Mouse (Mus musculus): ENCODE measurements at regions not wholly inside any gene's neighbourhood (a gene's known extent, or its start where the extent isn't known, plus 50 kb on each side); places are given as distances from the start of the nearest gene placed in this dataset.

DNA sequence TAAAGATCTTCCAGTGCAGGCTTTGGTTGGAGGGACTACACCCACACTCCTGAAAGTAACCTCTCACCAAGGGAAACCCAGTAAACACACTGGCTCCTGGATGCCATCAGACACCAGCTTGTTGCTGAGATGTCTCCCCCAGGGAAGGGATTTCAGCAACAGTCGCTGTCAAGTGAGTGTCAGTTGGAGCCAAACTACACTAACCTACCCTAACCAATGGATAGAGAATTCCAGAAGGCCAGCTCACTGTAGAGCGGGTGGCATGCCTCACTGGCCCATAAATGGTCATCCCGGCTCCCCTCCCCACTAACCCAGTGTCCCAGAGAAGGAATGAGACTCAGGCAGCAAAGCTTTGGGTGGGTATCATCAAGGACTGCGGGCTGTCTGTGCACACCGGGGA is 171.4 kb downstream of the Katnal1 start:
- TF ChIP-seq CTCF (IDR thresholded peaks at IDR 0.05; ENCODE audit: borderline replicate concordance, insufficient read depth, low read length) (no peak), POLR2A (IDR thresholded peaks at IDR 0.05; ENCODE audit: low read depth, low read length) (no peak)
- H3K27ac ChIP-seq (ENCODE audit: insufficient read depth, low read length), result no peak overlapping the region
- H3K4me1 ChIP-seq (ENCODE audit: control insufficient read depth, insufficient read depth, low read length), result no peaks in the 10 kb centered on the region
- no peak overlapping the region for H3K4me3 ChIP-seq (ENCODE audit: insufficient read depth, low read length)

DNA sequence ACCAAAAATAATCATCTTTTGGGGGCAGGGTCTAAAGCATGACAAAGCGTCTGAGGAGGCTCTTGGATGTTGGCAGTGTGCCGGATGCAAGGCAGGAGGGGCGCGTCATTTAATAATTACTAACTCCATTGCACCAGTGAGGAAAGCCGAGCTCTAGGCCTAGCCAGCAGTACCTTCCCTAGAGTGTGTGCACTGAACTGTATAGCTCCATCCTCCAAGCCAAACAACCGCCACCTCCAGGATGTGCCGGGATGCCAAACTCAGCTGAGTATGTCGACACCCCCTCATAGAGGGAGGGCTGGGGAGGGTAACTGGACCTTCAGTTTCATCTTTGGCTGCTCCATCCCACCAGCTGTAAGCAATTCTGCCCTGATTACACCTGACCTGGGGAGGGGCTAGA is 171.9 kb downstream of the Katnal1 start:
- no peak overlapping the region for H3K4me3 ChIP-seq (ENCODE audit: insufficient read depth, low read length)
- no peak for TF ChIP-seq CTCF (IDR thresholded peaks at IDR 0.05; ENCODE audit: borderline replicate concordance, insufficient read depth, low read length)
- no peak for TF ChIP-seq POLR2A (IDR thresholded peaks at IDR 0.05; ENCODE audit: low read depth, low read length)
- H3K4me1 ChIP-seq (ENCODE audit: control insufficient read depth, insufficient read depth, low read length), result no peaks in the 10 kb centered on the region
- no peak overlapping the region for H3K27ac ChIP-seq (ENCODE audit: insufficient read depth, low read length)

DNA sequence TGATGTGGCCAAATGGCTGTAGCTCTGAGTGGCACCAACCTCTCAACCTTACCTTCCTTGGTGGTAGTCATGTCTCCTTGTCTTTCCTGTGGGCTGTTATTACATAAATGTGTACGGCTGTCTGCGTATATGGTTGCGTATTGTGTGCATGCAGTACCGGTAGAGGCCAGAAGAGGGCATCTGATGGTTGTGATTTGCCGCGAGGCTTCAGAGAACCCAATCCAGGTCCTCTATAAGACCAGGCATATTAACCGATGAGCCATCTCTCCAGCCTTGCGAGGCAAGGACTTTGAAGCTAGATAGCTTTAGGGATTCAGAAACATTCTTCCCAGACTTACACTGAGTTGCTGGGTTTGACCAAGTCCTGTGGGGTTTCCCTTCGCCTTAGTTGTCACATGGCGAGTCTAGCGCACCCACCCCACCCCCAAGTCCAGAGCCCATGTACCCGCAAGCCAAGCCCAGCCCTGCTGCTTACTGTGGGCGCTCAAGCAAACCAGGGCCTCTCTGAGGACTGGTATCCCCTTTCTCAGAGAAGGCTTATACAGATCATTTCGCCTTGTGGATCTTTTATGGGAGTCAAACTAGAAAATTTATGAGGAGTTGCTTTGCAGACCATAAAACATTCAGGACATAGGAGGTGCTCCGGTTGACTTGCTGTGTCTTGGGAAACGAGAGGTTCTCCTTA is 172.7 kb downstream of the Katnal1 start:
- TF ChIP-seq CTCF (IDR thresholded peaks at IDR 0.05; ENCODE audit: borderline replicate concordance, insufficient read depth, low read length) (no peak), POLR2A (IDR thresholded peaks at IDR 0.05; ENCODE audit: low read depth, low read length) (no peak)
- no peaks in the 10 kb centered on the region for H3K4me1 ChIP-seq (ENCODE audit: control insufficient read depth, insufficient read depth, low read length)
- no peak overlapping the region for H3K4me3 ChIP-seq (ENCODE audit: insufficient read depth, low read length)
- no peak overlapping the region for H3K27ac ChIP-seq (ENCODE audit: insufficient read depth, low read length)

DNA sequence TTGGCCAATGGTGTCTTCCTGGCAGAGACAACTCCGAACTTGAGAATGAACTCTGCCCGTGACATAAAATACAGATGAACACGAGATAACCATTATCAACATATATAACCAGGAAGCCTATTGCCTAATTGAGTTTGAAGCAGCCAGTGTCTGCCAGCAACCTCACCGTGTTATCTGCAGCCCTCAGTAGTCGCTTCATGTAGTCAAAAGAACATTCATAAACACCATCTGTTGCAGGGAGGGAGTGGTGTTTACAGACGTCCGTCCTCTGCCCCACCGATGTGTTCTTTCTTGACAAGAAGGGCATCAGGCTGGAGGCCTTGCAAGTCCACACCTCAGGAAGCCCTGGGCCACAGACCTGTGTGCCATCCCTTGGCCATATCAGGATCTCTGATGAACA is 173.3 kb downstream of the Katnal1 start:
- Histone ChIP-seq H3K4me1 (ENCODE audit: control insufficient read depth, insufficient read depth, low read length) (no peaks in the 10 kb centered on the region), H3K27ac (ENCODE audit: insufficient read depth, low read length) (no peak overlapping the region), H3K4me3 (ENCODE audit: insufficient read depth, low read length) (no peak overlapping the region)
- TF ChIP-seq POLR2A (IDR thresholded peaks at IDR 0.05; ENCODE audit: low read depth, low read length) (no peak), CTCF (IDR thresholded peaks at IDR 0.05; ENCODE audit: borderline replicate concordance, insufficient read depth, low read length) (no peak)

DNA sequence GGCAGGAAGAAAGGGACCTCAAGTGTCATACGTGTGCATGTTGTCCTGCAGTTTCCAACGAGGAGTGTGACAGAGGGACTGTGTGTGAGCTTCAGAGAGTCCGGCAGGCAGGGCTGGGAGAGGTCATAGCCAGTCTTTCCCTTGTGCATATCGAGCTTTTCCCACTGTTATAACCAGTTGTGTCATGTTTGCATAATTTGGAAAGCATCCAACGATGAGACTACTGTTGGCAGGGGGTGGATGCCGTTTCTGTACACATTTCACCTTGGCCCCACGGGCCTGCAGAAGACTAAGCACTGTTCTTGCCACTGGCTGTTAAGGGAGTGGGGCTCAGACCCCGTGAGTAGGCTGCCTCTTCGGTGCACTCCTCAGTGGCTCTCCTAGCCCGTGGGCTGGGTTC is 174.2 kb downstream of the Katnal1 start:
- H3K27ac ChIP-seq (ENCODE audit: insufficient read depth, low read length), result no peak overlapping the region
- TF ChIP-seq CTCF (IDR thresholded peaks at IDR 0.05; ENCODE audit: borderline replicate concordance, insufficient read depth, low read length), result no peak
- H3K4me3 ChIP-seq (ENCODE audit: insufficient read depth, low read length), result no peak overlapping the region
- no peaks in the 10 kb centered on the region for H3K4me1 ChIP-seq (ENCODE audit: control insufficient read depth, insufficient read depth, low read length)

DNA sequence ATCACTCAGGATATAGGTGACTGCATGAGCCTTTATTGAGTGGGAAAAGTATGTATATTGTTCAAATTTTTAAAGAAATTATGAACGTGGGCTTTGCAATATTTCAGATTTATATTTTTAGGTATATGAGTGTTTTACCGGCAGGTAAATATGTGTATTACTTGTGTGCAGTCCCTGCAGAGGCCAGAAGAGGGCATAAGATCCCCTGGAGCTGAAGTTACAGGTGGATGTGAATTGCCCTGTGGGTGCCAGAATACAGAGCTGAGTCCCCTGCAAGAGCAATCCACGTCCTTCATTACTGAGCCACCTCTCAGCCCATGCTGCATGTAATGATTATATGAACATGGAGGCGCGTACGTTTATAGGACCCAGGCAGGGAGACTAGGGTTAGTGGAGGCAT is 174.8 kb downstream of the Katnal1 start:
- Histone ChIP-seq H3K4me3 (ENCODE audit: insufficient read depth, low read length) (no peak overlapping the region), H3K27ac (ENCODE audit: insufficient read depth, low read length) (no peak overlapping the region), H3K4me1 (ENCODE audit: control insufficient read depth, insufficient read depth, low read length) (no peaks in the 10 kb centered on the region)
- TF ChIP-seq CTCF (IDR thresholded peaks at IDR 0.05; ENCODE audit: borderline replicate concordance, insufficient read depth, low read length) (no peak), POLR2A (IDR thresholded peaks at IDR 0.05; ENCODE audit: low read depth, low read length) (no peak)

DNA sequence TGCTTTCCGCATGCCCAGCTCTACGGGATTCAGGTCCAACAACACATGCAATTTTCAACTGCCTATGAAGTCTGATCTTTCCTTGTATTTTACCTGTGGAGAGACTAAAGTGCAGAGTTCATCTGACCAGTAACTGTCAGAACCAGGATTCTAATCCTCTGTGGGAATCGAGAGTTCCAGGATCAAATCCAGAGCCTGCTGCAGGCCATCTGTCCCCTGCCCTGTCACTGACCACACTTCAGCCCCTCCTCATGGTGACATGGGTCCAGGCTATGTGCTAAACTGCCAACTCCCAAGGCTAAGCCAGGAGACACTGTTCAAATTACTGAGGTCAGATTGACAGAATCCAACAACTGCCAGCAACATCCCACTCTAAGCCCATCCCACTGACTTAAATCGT is 175.7 kb downstream of the Katnal1 start:
- TF ChIP-seq POLR2A (IDR thresholded peaks at IDR 0.05; ENCODE audit: low read depth, low read length) (no peak), CTCF (IDR thresholded peaks at IDR 0.05; ENCODE audit: borderline replicate concordance, insufficient read depth, low read length) (no peak)
- H3K4me3 ChIP-seq (ENCODE audit: insufficient read depth, low read length), result no peak overlapping the region
- no peak overlapping the region for H3K27ac ChIP-seq (ENCODE audit: insufficient read depth, low read length)
- H3K4me1 ChIP-seq (ENCODE audit: control insufficient read depth, insufficient read depth, low read length), result no peaks in the 10 kb centered on the region

DNA sequence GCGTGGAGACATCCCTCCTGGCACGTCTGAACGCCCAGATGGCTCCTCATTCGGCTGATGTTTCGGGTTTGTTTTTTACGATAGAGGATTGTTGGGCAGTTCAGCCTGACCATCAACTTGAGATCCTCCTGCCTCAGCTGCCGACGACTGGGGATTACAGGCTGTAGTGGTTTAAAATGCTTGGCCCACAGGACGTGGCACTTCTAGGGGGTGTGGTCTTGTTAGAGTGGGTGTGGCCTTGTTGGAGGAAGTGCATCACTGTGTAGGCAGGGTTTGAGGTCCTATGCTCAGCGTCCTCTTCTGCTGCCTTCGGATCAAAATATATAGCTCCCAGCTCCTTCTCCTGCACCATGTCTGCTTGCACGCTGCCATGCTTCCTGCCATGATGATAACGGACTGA is 177.1 kb downstream of the Katnal1 start:
- TF ChIP-seq POLR2A (IDR thresholded peaks at IDR 0.05; ENCODE audit: low read depth, low read length) (no peak), CTCF (IDR thresholded peaks at IDR 0.05; ENCODE audit: borderline replicate concordance, insufficient read depth, low read length) (no peak)
- Histone ChIP-seq H3K27ac (ENCODE audit: insufficient read depth, low read length) (no peak overlapping the region), H3K4me3 (ENCODE audit: insufficient read depth, low read length) (no peak overlapping the region), H3K4me1 (ENCODE audit: control insufficient read depth, insufficient read depth, low read length) (no peaks in the 10 kb centered on the region)

DNA sequence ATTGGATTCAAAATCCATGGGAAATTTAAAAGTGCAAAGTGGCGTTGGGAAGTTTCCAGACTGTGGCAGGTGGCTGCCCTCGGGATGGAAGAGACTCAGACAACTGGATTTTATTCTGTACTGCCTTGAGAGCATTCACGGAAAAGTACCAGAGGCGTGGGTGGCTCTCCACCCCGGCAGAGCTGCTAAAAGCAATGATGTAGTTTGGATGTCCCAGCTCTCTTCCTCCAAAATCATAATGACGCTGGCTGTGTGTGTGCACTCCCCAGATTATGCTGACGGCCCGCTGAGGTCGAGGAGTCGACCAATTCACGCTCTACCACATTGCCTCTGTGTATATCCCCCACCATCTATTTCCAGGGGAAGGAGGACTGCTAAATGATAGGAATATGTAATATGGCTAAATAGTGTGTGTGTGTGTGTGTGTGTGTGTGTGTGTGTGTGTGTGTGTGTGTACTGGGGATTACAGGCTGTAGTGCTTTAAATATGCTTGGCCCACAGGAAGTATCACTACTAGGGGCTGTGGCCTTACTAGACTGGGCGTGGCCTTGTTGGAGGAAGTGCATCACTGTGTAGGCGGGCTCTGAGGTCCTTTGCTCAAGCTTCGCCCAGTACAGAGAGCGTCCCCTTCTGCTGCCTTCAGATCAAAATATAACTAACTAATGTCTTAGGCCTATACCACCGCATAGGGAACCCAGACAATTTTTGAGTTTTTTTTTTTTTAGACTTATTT is 179.0 kb downstream of the Katnal1 start:
- Histone ChIP-seq H3K4me3 (ENCODE audit: insufficient read depth, low read length) (no peak overlapping the region), H3K4me1 (ENCODE audit: control insufficient read depth, insufficient read depth, low read length) (no peaks in the 10 kb centered on the region), H3K27ac (ENCODE audit: insufficient read depth, low read length) (no peak overlapping the region)
- no peak for TF ChIP-seq POLR2A (IDR thresholded peaks at IDR 0.05; ENCODE audit: low read depth, low read length)
- no peak for TF ChIP-seq CTCF (IDR thresholded peaks at IDR 0.05; ENCODE audit: borderline replicate concordance, insufficient read depth, low read length)

DNA sequence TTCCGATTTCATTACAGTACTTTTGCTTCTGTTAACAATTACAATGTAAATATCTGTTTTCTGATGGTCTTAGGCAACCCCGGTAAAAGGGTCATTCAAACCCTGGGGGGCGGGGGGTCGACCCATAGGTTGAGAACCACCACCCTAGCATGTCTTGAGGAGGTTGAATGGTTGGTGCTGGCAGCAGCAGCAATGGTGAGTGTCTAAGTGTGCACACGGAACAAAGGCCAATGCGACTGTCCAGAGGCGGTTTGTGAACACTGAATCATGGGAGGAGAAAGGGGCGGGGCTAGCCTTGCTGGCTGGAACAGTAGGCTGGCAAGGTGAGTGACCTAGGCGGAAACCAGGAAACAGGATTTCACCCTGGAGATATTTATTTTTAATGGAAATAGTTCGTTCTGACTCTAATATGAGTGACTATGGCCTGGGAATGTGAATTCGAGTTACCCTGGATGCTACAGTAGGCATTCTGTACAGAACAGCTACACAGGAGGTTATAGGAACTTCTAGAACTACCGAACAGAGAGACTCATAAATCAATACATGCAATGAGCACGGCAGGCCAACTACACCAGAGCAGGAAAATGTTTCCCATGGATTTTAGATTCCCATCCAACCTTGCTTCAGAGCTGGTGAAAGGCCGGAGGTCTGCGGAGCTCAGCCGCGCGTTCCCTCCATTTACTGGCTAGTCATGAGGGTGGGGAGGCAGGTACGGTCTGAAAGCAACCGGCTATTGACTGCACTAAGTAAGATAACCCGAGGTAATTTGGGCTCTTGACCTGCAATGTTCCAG is 181.0 kb downstream of the Katnal1 start:
- no peak for TF ChIP-seq CTCF (IDR thresholded peaks at IDR 0.05; ENCODE audit: borderline replicate concordance, insufficient read depth, low read length)
- TF ChIP-seq POLR2A (IDR thresholded peaks at IDR 0.05; ENCODE audit: low read depth, low read length), result no peak
- Histone ChIP-seq H3K4me3 (ENCODE audit: insufficient read depth, low read length) (no peak overlapping the region), H3K4me1 (ENCODE audit: control insufficient read depth, insufficient read depth, low read length) (no peaks in the 10 kb centered on the region), H3K27ac (ENCODE audit: insufficient read depth, low read length) (no peak overlapping the region)

Data from embryonic fibroblast, embryonic 13.5 days (primary cell).